Mouse (Mus musculus): ENCODE data around the gene Hist1h2ag. TPM values are rescaled to one million over a fixed set of nuclear protein-coding genes. Genes with fewer than 3 reads are reported as not detected.

Hist1h2ag gene
- polyA plus RNA-seq, 1 experiment, result 35.7 TPM

- Histone ChIP-seq H3K4me1 (peaks cover 52% of the 10 kb centered on the region), H3K9me3 (no peaks in the 10 kb centered on the region), H3K27me3 (replicated peaks) (peaks cover 90% of the 10 kb centered on the region), H3K36me3 (replicated peaks; ENCODE audit: low read length) (no peaks in the 10 kb centered on the region), H3K4me3 (replicated peaks) (no peak overlapping the region)
- TF ChIP-seq GATA1 (IDR thresholded peaks at IDR 0.05; ENCODE audit: borderline replicate concordance, low read length) (no peak), FLI1 (IDR thresholded peaks at IDR 0.05; ENCODE audit: low read length) (no peak)
These were observed 34.0 kb downstream of the Hist1h2ag start for GRCm38 (mm10) chr13:22008707-22009106.

GRCm38 (mm10) chr13:22007872-22008271, 34.9 kb downstream of the Hist1h2ag start:
- H3K27me3 ChIP-seq (replicated peaks), result peaks cover 85% of the 10 kb centered on the region

GRCm38 (mm10) chr13:22007121-22007510, 35.6 kb downstream of the Hist1h2ag start:
- Histone ChIP-seq H3K27me3 (replicated peaks) (peaks cover 79% of the 10 kb centered on the region), H3K36me3 (replicated peaks; ENCODE audit: low read length) (no peaks in the 10 kb centered on the region), H3K9me3 (no peaks in the 10 kb centered on the region), H3K4me3 (replicated peaks) (peak overlapping the region; percentile 92), H3K4me1 (peaks cover 65% of the 10 kb centered on the region)
- no peak for TF ChIP-seq GATA1 (IDR thresholded peaks at IDR 0.05; ENCODE audit: borderline replicate concordance, low read length)

More at GRCm38 (mm10) chr13:22007872-22008271, 34.9 kb downstream of the Hist1h2ag start:
- no peak overlapping the region for H3K4me3 ChIP-seq (replicated peaks)
- H3K4me1 ChIP-seq, result peaks cover 57% of the 10 kb centered on the region
- no peaks in the 10 kb centered on the region for H3K36me3 ChIP-seq (replicated peaks; ENCODE audit: low read length)
- no peak for TF ChIP-seq GATA1 (IDR thresholded peaks at IDR 0.05; ENCODE audit: borderline replicate concordance, low read length)
- no peak for TF ChIP-seq FLI1 (IDR thresholded peaks at IDR 0.05; ENCODE audit: low read length)
- no peaks in the 10 kb centered on the region for H3K9me3 ChIP-seq

GRCm38 (mm10) chr13:22006334-22007120, 36.2 kb downstream of the Hist1h2ag start:
- H3K4me3 ChIP-seq (replicated peaks), result peak overlapping the region; percentile 92
- no peaks in the 10 kb centered on the region for H3K9me3 ChIP-seq
- H3K36me3 ChIP-seq (replicated peaks; ENCODE audit: low read length), result no peaks in the 10 kb centered on the region
- H3K4me1 ChIP-seq, result peaks cover 71% of the 10 kb centered on the region
- H3K27me3 ChIP-seq (replicated peaks), result peaks cover 76% of the 10 kb centered on the region
- TF ChIP-seq GATA1 (IDR thresholded peaks at IDR 0.05; ENCODE audit: borderline replicate concordance, low read length), result no peak
- TF ChIP-seq FLI1 (IDR thresholded peaks at IDR 0.05; ENCODE audit: low read length), result no peak

- H3K27me3 ChIP-seq (replicated peaks), result peaks cover 74% of the 10 kb centered on the region
- peak overlapping the region; percentile 92 for H3K4me3 ChIP-seq (replicated peaks)
- no peaks in the 10 kb centered on the region for H3K9me3 ChIP-seq
- TF ChIP-seq GATA1 (IDR thresholded peaks at IDR 0.05; ENCODE audit: borderline replicate concordance, low read length), result no peak
- TF ChIP-seq FLI1 (IDR thresholded peaks at IDR 0.05; ENCODE audit: low read length), result no peak
- H3K4me1 ChIP-seq, result peaks cover 78% of the 10 kb centered on the region
- no peaks in the 10 kb centered on the region for H3K36me3 ChIP-seq (replicated peaks; ENCODE audit: low read length)
These were observed 37.0 kb downstream of the Hist1h2ag start for GRCm38 (mm10) chr13:22005605-22006333.

GRCm38 (mm10) chr13:22001823-22002222, 40.9 kb downstream of the Hist1h2ag start:
- TF ChIP-seq GATA1 (IDR thresholded peaks at IDR 0.05; ENCODE audit: borderline replicate concordance, low read length) (no peak), FLI1 (IDR thresholded peaks at IDR 0.05; ENCODE audit: low read length) (no peak)
- H3K27me3 ChIP-seq (replicated peaks), result peaks cover 61% of the 10 kb centered on the region
- peak overlapping the region; percentile 87 for H3K4me3 ChIP-seq (replicated peaks)

GRCm38 (mm10) chr13:22001346-22001745, 41.4 kb downstream of the Hist1h2ag start:
- TF ChIP-seq GATA1 (IDR thresholded peaks at IDR 0.05; ENCODE audit: borderline replicate concordance, low read length) (no peak), FLI1 (IDR thresholded peaks at IDR 0.05; ENCODE audit: low read length) (no peak)
- H3K4me1 ChIP-seq, result peaks cover 75% of the 10 kb centered on the region
- H3K4me3 ChIP-seq (replicated peaks), result peak overlapping the region; percentile 87
- no peaks in the 10 kb centered on the region for H3K36me3 ChIP-seq (replicated peaks; ENCODE audit: low read length)
- H3K27me3 ChIP-seq (replicated peaks), result peaks cover 60% of the 10 kb centered on the region
- H3K9me3 ChIP-seq, result no peaks in the 10 kb centered on the region

More at GRCm38 (mm10) chr13:22001823-22002222, 40.9 kb downstream of the Hist1h2ag start:
- Histone ChIP-seq H3K9me3 (no peaks in the 10 kb centered on the region), H3K36me3 (replicated peaks; ENCODE audit: low read length) (no peaks in the 10 kb centered on the region), H3K4me1 (peaks cover 76% of the 10 kb centered on the region)

- Histone ChIP-seq H3K4me3 (replicated peaks) (no peak overlapping the region), H3K27me3 (replicated peaks) (peaks cover 45% of the 10 kb centered on the region), H3K9me3 (no peaks in the 10 kb centered on the region), H3K4me1 (peaks cover 71% of the 10 kb centered on the region), H3K36me3 (replicated peaks; ENCODE audit: low read length) (no peaks in the 10 kb centered on the region)
- TF ChIP-seq GATA1 (IDR thresholded peaks at IDR 0.05; ENCODE audit: borderline replicate concordance, low read length) (no peak), FLI1 (IDR thresholded peaks at IDR 0.05; ENCODE audit: low read length) (no peak)
These were observed 43.6 kb downstream of the Hist1h2ag start for GRCm38 (mm10) chr13:21999147-21999546.

GRCm38 (mm10) chr13:21998412-21998811, 44.3 kb downstream of the Hist1h2ag start:
- H3K9me3 ChIP-seq, result no peaks in the 10 kb centered on the region
- TF ChIP-seq FLI1 (IDR thresholded peaks at IDR 0.05; ENCODE audit: low read length), result no peak
- no peak for TF ChIP-seq GATA1 (IDR thresholded peaks at IDR 0.05; ENCODE audit: borderline replicate concordance, low read length)
- H3K4me1 ChIP-seq, result peaks cover 66% of the 10 kb centered on the region
- no peaks in the 10 kb centered on the region for H3K36me3 ChIP-seq (replicated peaks; ENCODE audit: low read length)
- H3K4me3 ChIP-seq (replicated peaks), result no peak overlapping the region
- H3K27me3 ChIP-seq (replicated peaks), result peaks cover 45% of the 10 kb centered on the region

- H3K27me3 ChIP-seq (replicated peaks), result peaks cover 45% of the 10 kb centered on the region
- peaks cover 60% of the 10 kb centered on the region for H3K4me1 ChIP-seq
These were observed 44.9 kb downstream of the Hist1h2ag start for GRCm38 (mm10) chr13:21997821-21998220.

More at GRCm38 (mm10) chr13:21997821-21998220, 44.9 kb downstream of the Hist1h2ag start:
- Histone ChIP-seq H3K36me3 (replicated peaks; ENCODE audit: low read length) (no peaks in the 10 kb centered on the region), H3K9me3 (no peaks in the 10 kb centered on the region), H3K4me3 (replicated peaks) (no peak overlapping the region)
- TF ChIP-seq GATA1 (IDR thresholded peaks at IDR 0.05; ENCODE audit: borderline replicate concordance, low read length) (no peak), FLI1 (IDR thresholded peaks at IDR 0.05; ENCODE audit: low read length) (no peak)

All from megakaryocyte, embryonic 14.5 days (primary cell).